ENCODE assay signal across 11 mouse cellular contexts in the genomic region with DNA sequence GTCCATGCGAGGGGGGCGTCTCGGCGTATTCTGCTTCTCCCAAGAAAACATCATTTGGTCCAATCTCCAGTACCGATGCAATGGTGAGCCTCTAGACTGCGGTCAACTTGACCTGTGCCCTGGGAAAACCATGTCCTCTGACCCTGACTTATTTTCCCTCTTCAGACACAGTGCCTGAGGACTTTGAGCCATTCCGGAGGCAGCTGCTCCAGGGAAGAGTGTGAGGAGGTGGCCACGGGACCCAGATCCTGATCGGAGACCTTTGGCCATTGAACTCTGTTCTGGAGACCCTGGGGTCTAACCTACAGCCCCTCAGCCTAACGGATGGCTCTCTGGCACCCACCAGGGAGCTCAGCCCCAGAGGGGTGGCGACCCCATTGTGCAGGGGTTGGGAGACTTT. TPM values are rescaled to one million over a fixed set of nuclear protein-coding genes. Genes with fewer than 3 reads are reported as not detected.
A peak's percentile ranks its signal among the peaks of the same experiment; 100 is the strongest.
DNase-seq lines count a peak whose midpoint lies in the region; ATAC-seq and TF ChIP-seq lines count a peak whose summit lies in the region.
"Had no signal": no experiment of that assay in that cellular context is flagged by ENCODE, and none has a peak within 500 bp of the region (broad histone marks: within the 10 kb centered on the region; RNA-seq: fewer than 3 reads in every experiment).

No protein-coding gene starts in this region.

- ATAC-seq in heart, embryonic 11.5 days (replicated peaks; ENCODE audit: insufficient number of reproducible peaks, low FRiP score, low TSS enrichment) = no peak
- ATAC-seq in midbrain, embryonic 11.5 days (ENCODE audit: low FRiP score) = no peak; the same call in none of the 2 replicates
- ATAC-seq in erythroid progenitor cell, adult 5-6 weeks (replicated peaks; ENCODE audit: low FRiP score, poor library complexity, severe bottlenecking) = no peak
- ATAC-seq: activated CD4-positive, CD25-positive, alpha-beta regulatory T cell, adult 4 months had no signal

- peak overlapping the region; percentile 49; the same call in 1 of the 2 replicates for H3K4me3 ChIP-seq in heart, embryonic 11.5 days (ENCODE audit: low read depth, low read length)
- H3K4me3 ChIP-seq in testis, adult 2 months (ENCODE audit: control insufficient read depth, low read depth, low read length) = peak overlapping the region; percentile 89
- H3K4me3 ChIP-seq in midbrain, embryonic 11.5 days (ENCODE audit: low read depth, low read length) = peak overlapping the region; percentile 63

- peaks cover 37% of the 10 kb centered on the region for H3K27me3 ChIP-seq in heart, embryonic 11.5 days (ENCODE audit: control insufficient read depth, insufficient read depth, low read length)
- no peaks in the 10 kb centered on the region for H3K27me3 ChIP-seq in testis, adult 2 months (ENCODE audit: control insufficient read depth, insufficient read depth, low read length)
- H3K27me3 ChIP-seq in midbrain, embryonic 11.5 days (ENCODE audit: control insufficient read depth, insufficient read depth, low read length) = no peaks in the 10 kb centered on the region

- H3K9me3 ChIP-seq in heart, embryonic 11.5 days (replicated peaks; ENCODE audit: control insufficient read depth, low read length) = no peaks in the 10 kb centered on the region
- no peaks in the 10 kb centered on the region for H3K9me3 ChIP-seq in midbrain, embryonic 11.5 days (ENCODE audit: control insufficient read depth, low read length)

- TF ChIP-seq POLR2A in testis, adult 2 months (IDR thresholded peaks at IDR 0.05; ENCODE audit: control insufficient read depth, low read depth, low read length) = no peak

- 0 out of 2 replicates have a peak overlapping the region, but pooled peaks have one; percentile 2 for H3K27ac ChIP-seq in heart, embryonic 11.5 days (ENCODE audit: low read depth, low read length)
- no peak overlapping the region; the same call in 1 of the 2 replicates for H3K27ac ChIP-seq in testis, adult 2 months (ENCODE audit: control insufficient read depth, insufficient read depth, low read depth, low read length)
- peak overlapping the region; percentile 89 for H3K27ac ChIP-seq in midbrain, embryonic 11.5 days (ENCODE audit: low read depth, low read length)

- peak overlapping the region; percentile 73 for H3K4me2 ChIP-seq in heart, embryonic 11.5 days
- peak overlapping the region; percentile 83 for H3K4me2 ChIP-seq in midbrain, embryonic 11.5 days

- TF ChIP-seq CTCF in testis, adult 2 months (IDR thresholded peaks at IDR 0.05; ENCODE audit: control insufficient read depth, insufficient read depth, insufficient replicate concordance, low read depth, low read length) = no peak

- peaks cover 9% of the 10 kb centered on the region; the same call in 1 of the 2 replicates for H3K4me1 ChIP-seq in heart, embryonic 11.5 days (ENCODE audit: control insufficient read depth, insufficient read depth, low read length)
- peaks cover 20% of the 10 kb centered on the region for H3K4me1 ChIP-seq in testis, adult 2 months (ENCODE audit: control insufficient read depth, insufficient read depth, low read length)
- peaks cover 43% of the 10 kb centered on the region for H3K4me1 ChIP-seq in midbrain, embryonic 11.5 days (ENCODE audit: control insufficient read depth, insufficient read depth, low read length)

- no peak for DNase-seq in heart, postnatal 4 days
- DNase-seq in testis, postnatal 14 days (ENCODE audit: low spot score) = no peak
- DNase-seq in midbrain, embryonic 11.5 days (ENCODE audit: low spot score, missing footprints) = peak; percentile 94
- DNase-seq in spleen, postnatal 4 days (ENCODE audit: low spot score in 2 of 2) = no peak
- DNase-seq in cerebellum, adult 9-10 months = no peak
- DNase-seq: right cerebral cortex, postnatal 25 days had no signal

- H3K9ac ChIP-seq in heart, embryonic 11.5 days (ENCODE audit: low read depth, low read length) = no peak overlapping the region
- H3K9ac ChIP-seq in midbrain, embryonic 11.5 days (ENCODE audit: low read length) = peak overlapping the region; percentile 93

- 46% methylated on average over 11 of the region's 11 CpGs for WGBS in heart, embryonic 11.5 days (ENCODE audit: insufficient replicate concordance)
- WGBS in midbrain, embryonic 11.5 days = 5% methylated on average over 11 of the region's 11 CpGs

- no peaks in the 10 kb centered on the region for H3K36me3 ChIP-seq in heart, embryonic 11.5 days (ENCODE audit: control insufficient read depth, insufficient read depth, low read length)
- no peaks in the 10 kb centered on the region; the same call in 1 of the 2 replicates for H3K36me3 ChIP-seq in testis, adult 2 months (ENCODE audit: control insufficient read depth, insufficient read depth, low read length)
- peaks cover 9% of the 10 kb centered on the region; the same call in 1 of the 2 replicates for H3K36me3 ChIP-seq in midbrain, embryonic 11.5 days (ENCODE audit: control insufficient read depth, insufficient read depth, low read length)

RNA-seq across cellular contexts. Expression of a gene that starts 0.5 kb away (rescaled TPM):
- polyA plus RNA-seq in heart, embryonic 11.5 days (2014; fragmentation: Nextera tagmentation; extraction: Ambion mirVana) = 144 and 145 TPM in 2 replicates
- 10 to 100 TPM; 62.9 to 67.2 TPM for total RNA-seq in heart, postnatal 4 days (2021)
- polyA plus RNA-seq in testis, adult 2 months (2012; rRNA removed) = 482 and 525 TPM in 2 replicates
- 174 and 179 TPM in 2 replicates for polyA plus RNA-seq in midbrain, embryonic 11.5 days (2014; fragmentation: Nextera tagmentation; extraction: Ambion mirVana)
- total RNA-seq in erythroid progenitor cell, adult 5-6 weeks (2015; ENCODE audit: low replicate concordance) = 8.6 and 21.0 TPM in 2 replicates
- 14.5 and 15.8 TPM in 2 replicates for total RNA-seq in erythroid progenitor cell, adult 5-6 weeks (2017; ENCODE audit: low replicate concordance)

RNA-seq across cellular contexts. Expression of a gene that starts 2.5 kb away (rescaled TPM):
- polyA plus RNA-seq in heart, embryonic 11.5 days (2014; fragmentation: Nextera tagmentation; extraction: Ambion mirVana) = 0.21 and 0.53 TPM in 2 replicates
- under 1 TPM; 0.61 to 0.74 TPM for total RNA-seq in heart, postnatal 4 days (2021)
- polyA plus RNA-seq in testis, adult 2 months (2012; rRNA removed) = 35.1 and 38.3 TPM in 2 replicates
- polyA plus RNA-seq in midbrain, embryonic 11.5 days (2014; fragmentation: Nextera tagmentation; extraction: Ambion mirVana) = 2.7 and 4.4 TPM in 2 replicates
- total RNA-seq in erythroid progenitor cell, adult 5-6 weeks (2015; ENCODE audit: low replicate concordance) = not detected in 2 replicates
- total RNA-seq in erythroid progenitor cell, adult 5-6 weeks (2017; ENCODE audit: low replicate concordance) = not detected in 2 replicates
- total RNA-seq: megakaryocyte progenitor cell, adult 5-6 weeks had no signal

RNA-seq across cellular contexts. Expression of a gene that starts 11.4 kb away (rescaled TPM):
- 6.9 and 12.4 TPM in 2 replicates for polyA plus RNA-seq in heart, embryonic 11.5 days (2014; fragmentation: Nextera tagmentation; extraction: Ambion mirVana)
- 10 to 100 TPM; 25.0 to 34.5 TPM for total RNA-seq in heart, postnatal 4 days (2021)
- polyA plus RNA-seq in testis, adult 2 months (2012; rRNA removed) = 66.6 and 73.2 TPM in 2 replicates
- polyA plus RNA-seq in midbrain, embryonic 11.5 days (2014; fragmentation: Nextera tagmentation; extraction: Ambion mirVana) = 50.7 and 55.8 TPM in 2 replicates
- not detected in 2 replicates for total RNA-seq in erythroid progenitor cell, adult 5-6 weeks (2015; ENCODE audit: low replicate concordance)
- not detected in 2 replicates for total RNA-seq in erythroid progenitor cell, adult 5-6 weeks (2017; ENCODE audit: low replicate concordance)

RNA-seq across cellular contexts. Expression of a gene that starts 19.4 kb away (rescaled TPM):
- 248 and 274 TPM in 2 replicates for polyA plus RNA-seq in heart, embryonic 11.5 days (2014; fragmentation: Nextera tagmentation; extraction: Ambion mirVana)
- 100 to 1,000 TPM; 100 to 104 TPM for total RNA-seq in heart, postnatal 4 days (2021)
- 30.7 and 43.7 TPM in 2 replicates for polyA plus RNA-seq in testis, adult 2 months (2012; rRNA removed)
- polyA plus RNA-seq in midbrain, embryonic 11.5 days (2014; fragmentation: Nextera tagmentation; extraction: Ambion mirVana) = 261 and 270 TPM in 2 replicates
- 39.0 and 64.2 TPM in 2 replicates for total RNA-seq in erythroid progenitor cell, adult 5-6 weeks (2015; ENCODE audit: low replicate concordance)
- total RNA-seq in erythroid progenitor cell, adult 5-6 weeks (2017; ENCODE audit: low replicate concordance) = 7.2 and 29.1 TPM in 2 replicates

RNA-seq across cellular contexts. Expression of a gene that starts 19.7 kb away (rescaled TPM):
- 0.56 and 1.1 TPM in 2 replicates for polyA plus RNA-seq in heart, embryonic 11.5 days (2014; fragmentation: Nextera tagmentation; extraction: Ambion mirVana)
- 1 to 10 TPM; 1.3 to 1.6 TPM for total RNA-seq in heart, postnatal 4 days (2021)
- polyA plus RNA-seq in testis, adult 2 months (2012; rRNA removed) = 27.7 and 27.9 TPM in 2 replicates
- 7.1 and 8.5 TPM in 2 replicates for polyA plus RNA-seq in midbrain, embryonic 11.5 days (2014; fragmentation: Nextera tagmentation; extraction: Ambion mirVana)
- 1.3 TPM in 1 of 2 replicates, not detected in the other for total RNA-seq in erythroid progenitor cell, adult 5-6 weeks (2015; ENCODE audit: low replicate concordance)
- not detected in 2 replicates for total RNA-seq in erythroid progenitor cell, adult 5-6 weeks (2017; ENCODE audit: low replicate concordance)
